Mouse (Mus musculus) CH12.LX (cell line): ENCODE measurements around the gene Tmem167. TPM values are rescaled to one million over a fixed set of nuclear protein-coding genes. Genes with fewer than 3 reads are reported as not detected.

Source experiments
- DNase-seq: peaks from one replicate; pipeline ENCODE4 v3.0.0-alpha.2; 2013; ENCODE audit errors: extremely low read depth
- H3K27ac ChIP-seq: 2 replicates; pipeline ENCODE4 v1.5.1; 2012; ENCODE audit warnings: low read depth, mild to moderate bottlenecking, control low read depth, moderate library complexity; ENCODE audit not compliant: insufficient read depth
- H3K27me3 ChIP-seq: replicated peaks from 2 replicates; pipeline ENCODE3; 2012; ENCODE audit warnings: inconsistent platforms
- H3K36me3 ChIP-seq, 2 experiments: replicated peaks in 1 of 2; 2 replicates each; pipeline versions ENCODE3 to v1.6.1; 2012; ENCODE audit warnings: inconsistent platforms in 1 of 2, low read length in 1 of 2, mild to moderate bottlenecking in 1 of 2, mixed read lengths in 1 of 2, moderate library complexity in 1 of 2; ENCODE audit not compliant: control insufficient read depth in 1 of 2, insufficient read depth in 1 of 2
- H3K4me1 ChIP-seq, 2 experiments: 2 replicates each; pipeline ENCODE4 v1.6.1; 2012; ENCODE audit warnings: inconsistent platforms in 1 of 2, moderate library complexity in 1 of 2; ENCODE audit not compliant: insufficient read depth in 2 of 2, control insufficient read depth in 1 of 2
- H3K4me2 ChIP-seq: 2 replicates; pipeline ENCODE4 v1.6.1; 2012; ENCODE audit warnings: low read depth, mild to moderate bottlenecking, control low read depth; ENCODE audit not compliant: poor library complexity, insufficient read depth, severe bottlenecking
- H3K4me3 ChIP-seq, 3 experiments: fragments of 150-350 bp in 1 of 3; sonication (generic) in 1 of 3; replicated peaks in 1 of 3; 2 replicates each; pipeline versions ENCODE3 to v1.5.1; 2011 to 2012; ENCODE audit warnings: low read depth in 2 of 3, low read length in 2 of 3, mild to moderate bottlenecking in 2 of 3, moderate library complexity in 2 of 3, control low read depth in 1 of 3, improper control_type of control experiment in 1 of 3, inconsistent platforms in 1 of 3, mixed read lengths in 1 of 3; ENCODE audit not compliant: poor library complexity in 1 of 3
- H3K79me2 ChIP-seq: replicated peaks from 2 replicates; pipeline ENCODE4 v1.6.1; 2012; ENCODE audit warnings: mild to moderate bottlenecking, moderate library complexity; ENCODE audit not compliant: control insufficient read depth, poor library complexity, insufficient read depth, severe bottlenecking; ENCODE audit errors: extremely low read depth
- H3K9ac ChIP-seq: 2 replicates; pipeline ENCODE4 v1.6.1; 2012; ENCODE audit warnings: low read depth, mild to moderate bottlenecking, control low read depth, moderate library complexity; ENCODE audit not compliant: insufficient read depth
- H3K9me3 ChIP-seq: replicated peaks from 2 replicates; pipeline ENCODE3; 2012; ENCODE audit warnings: low read length, inconsistent platforms, mixed read lengths
- BHLHE40 ChIP-seq: IDR thresholded peaks from 2 replicates; pipeline ENCODE4 v1.6.1; 2011; ENCODE audit warnings: mild to moderate bottlenecking, low read depth, low read length, improper control_type of control experiment
- CHD1 ChIP-seq: IDR thresholded peaks from 2 replicates; pipeline ENCODE4 v1.6.1; 2012; ENCODE audit warnings: low read depth, low read length, improper control_type of control experiment, inconsistent platforms
- CTCF ChIP-seq, 2 experiments: IDR thresholded peaks in 1 of 2; conservative IDR thresholded peaks in 1 of 2; 2 replicates each; pipeline ENCODE4 v1.5.1; 2011 to 2012; ENCODE audit warnings: low read depth in 2 of 2, low read length in 2 of 2, improper control_type of control experiment in 1 of 2, inconsistent platforms in 1 of 2, mild to moderate bottlenecking in 1 of 2, moderate library complexity in 1 of 2
- EP300 ChIP-seq: IDR thresholded peaks from 2 replicates; pipeline ENCODE4 v1.6.1; 2011; ENCODE audit warnings: low read length, improper control_type of control experiment
- ETS1 ChIP-seq: conservative IDR thresholded peaks from 2 replicates; pipeline ENCODE4 v1.6.1; 2012; ENCODE audit warnings: low read depth, mild to moderate bottlenecking, inconsistent platforms, low read length, improper control_type of control experiment, moderate library complexity
- GABPA ChIP-seq: IDR thresholded peaks from 2 replicates; pipeline ENCODE4 v1.6.1; 2012; ENCODE audit warnings: low read depth, low read length, improper control_type of control experiment, inconsistent platforms; ENCODE audit not compliant: insufficient replicate concordance
- HCFC1 ChIP-seq: IDR thresholded peaks from 2 replicates; pipeline ENCODE4 v1.6.1; 2012; ENCODE audit warnings: low read depth, mild to moderate bottlenecking, inconsistent platforms, low read length, improper control_type of control experiment
- IRF4 ChIP-seq: IDR thresholded peaks from 2 replicates; pipeline ENCODE4 v1.6.1; 2014; ENCODE audit warnings: low read depth, mild to moderate bottlenecking, inconsistent platforms, low read length, improper control_type of control experiment
- JUN ChIP-seq: IDR thresholded peaks from 2 replicates; pipeline ENCODE4 v1.6.1; 2011; ENCODE audit warnings: low read depth, mild to moderate bottlenecking, low read length, improper control_type of control experiment, moderate library complexity; ENCODE audit not compliant: insufficient read depth
- JUND ChIP-seq: conservative IDR thresholded peaks from 2 replicates; pipeline ENCODE4 v1.6.1; 2011; ENCODE audit warnings: low read depth, low read length, improper control_type of control experiment
- KAT2A ChIP-seq: IDR thresholded peaks from 2 replicates; pipeline ENCODE4 v1.6.1; 2012; ENCODE audit warnings: low read length, improper control_type of control experiment, inconsistent platforms; ENCODE audit not compliant: insufficient replicate concordance
- MAFK ChIP-seq: IDR thresholded peaks from 2 replicates; pipeline ENCODE4 v1.6.1; 2011; ENCODE audit warnings: low read length, improper control_type of control experiment; ENCODE audit not compliant: insufficient replicate concordance
- MAX ChIP-seq: IDR thresholded peaks from 2 replicates; pipeline ENCODE4 v1.6.1; 2011; ENCODE audit warnings: low read length, improper control_type of control experiment
- MAZ ChIP-seq: IDR thresholded peaks from 2 replicates; pipeline ENCODE4 v1.6.1; 2012; ENCODE audit warnings: low read depth, mild to moderate bottlenecking, inconsistent platforms, low read length, improper control_type of control experiment, moderate library complexity
- MXI1 ChIP-seq: IDR thresholded peaks from 2 replicates; pipeline ENCODE4 v1.6.1; 2011; ENCODE audit warnings: mild to moderate bottlenecking, low read depth, low read length, improper control_type of control experiment
- MYC ChIP-seq: IDR thresholded peaks from 2 replicates; pipeline ENCODE4 v1.6.1; 2011; ENCODE audit warnings: low read depth, mild to moderate bottlenecking, improper control_type of control experiment, low read length
- NELFE ChIP-seq: IDR thresholded peaks from 2 replicates; pipeline ENCODE4 v1.6.1; 2011; ENCODE audit warnings: low read depth, low read length, improper control_type of control experiment
- NRF1 ChIP-seq: IDR thresholded peaks from 2 replicates; pipeline ENCODE4 v1.6.1; 2014; ENCODE audit warnings: low read depth, mild to moderate bottlenecking, inconsistent platforms, low read length, improper control_type of control experiment, moderate library complexity
- POLR2AphosphoS2 ChIP-seq: IDR thresholded peaks from 2 replicates; pipeline ENCODE4 v1.6.1; 2011; ENCODE audit warnings: low read depth, low read length, improper control_type of control experiment
- RAD21 ChIP-seq: IDR thresholded peaks from 2 replicates; pipeline ENCODE4 v1.6.1; 2011; ENCODE audit warnings: low read depth, mild to moderate bottlenecking, low read length, improper control_type of control experiment, moderate library complexity
- RCOR1 ChIP-seq: conservative IDR thresholded peaks from 2 replicates; pipeline ENCODE4 v1.6.1; 2012; ENCODE audit warnings: low read depth, mild to moderate bottlenecking, inconsistent platforms, low read length, improper control_type of control experiment
- TBP ChIP-seq: conservative IDR thresholded peaks from 2 replicates; pipeline ENCODE4 v1.6.1; 2011; ENCODE audit warnings: low read depth, low read length, improper control_type of control experiment
- TCF12 ChIP-seq: IDR thresholded peaks from 2 replicates; pipeline ENCODE4 v1.6.1; 2014; ENCODE audit warnings: low read depth, mild to moderate bottlenecking, inconsistent platforms, low read length, improper control_type of control experiment
- USF1 ChIP-seq: IDR thresholded peaks from 2 replicates; pipeline ENCODE4 v1.6.1; 2014; ENCODE audit warnings: low read depth, mild to moderate bottlenecking, inconsistent platforms, low read length, improper control_type of control experiment
- ZC3H11A ChIP-seq: IDR thresholded peaks from 2 replicates; pipeline ENCODE4 v1.6.1; 2012; ENCODE audit warnings: low read depth, mild to moderate bottlenecking, inconsistent platforms, low read length, improper control_type of control experiment
- ZMIZ1 ChIP-seq: IDR thresholded peaks from 2 replicates; pipeline ENCODE4 v1.6.1; 2012; ENCODE audit warnings: low read depth, mild to moderate bottlenecking, inconsistent platforms, low read length, improper control_type of control experiment
- ZNF384 ChIP-seq: IDR thresholded peaks from 2 replicates; pipeline ENCODE4 v1.6.1; 2012; ENCODE audit warnings: low read depth, low read length, improper control_type of control experiment, inconsistent platforms
- dilution Hi-C: fragments of 300-500 bp; cut with MboI; formaldehyde crosslinking; loops from 2 replicates; pipeline ENCODE4 v1.14.3; 2020; ENCODE audit warnings: low sequenced_read_pairs; ENCODE audit not compliant: extremely low pct_unique_long_range_greater_than_20kb, extremely low pct_ligation_motif_present
- in situ Hi-C: fragments of 300-500 bp; cut with MboI; formaldehyde crosslinking; loops from 3 replicates; pipeline ENCODE4 v1.14.3; 2019; ENCODE audit warnings: low sequenced_read_pairs, low pct_ligation_motif_present, low pct_unique_long_range_greater_than_20kb, mixed read lengths
- polyA plus RNA-seq: library from polyadenylated mRNA; unstranded; fragments of >175 nt; gene quantifications from 2 replicates; pipeline ENCODE4 v1.2.1, GENCODE M21; 2012; ENCODE audit warnings: low read depth; ENCODE audit not compliant: insufficient read length
- total RNA-seq, 2 experiments: library from RNA; depleted of rRNA; stranded (reverse); fragments of 300-350 nt in 1 of 2; fragments of >200 nt in 1 of 2; gene quantifications; 2 replicates each; pipeline ENCODE4 v1.2.3; 2012 to 2014

Tmem167 gene
- total and polyA plus RNA-seq, 3 experiments: 14.1 to 38.6 (median 24.5) TPM

DNA sequence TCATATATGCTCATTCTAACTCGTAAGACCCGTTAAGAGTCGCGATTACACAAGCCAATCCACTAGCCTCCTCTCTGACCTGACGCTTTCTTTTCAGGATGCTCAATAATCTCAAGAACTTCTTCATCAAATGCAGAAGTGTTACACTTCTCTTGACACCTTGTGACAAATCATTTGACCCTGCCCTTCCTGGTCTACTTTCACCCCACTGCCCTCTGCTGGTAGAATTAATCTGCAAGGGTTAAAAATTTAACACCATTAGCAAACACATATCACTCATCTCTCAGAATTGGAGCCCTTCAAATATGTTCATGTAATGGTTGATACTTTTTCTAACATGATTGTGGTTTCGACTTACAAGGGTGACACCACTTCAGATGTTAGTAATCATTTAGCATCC lies 37.2 kb upstream of the Tmem167 start (continued):
- TF ChIP-seq MXI1 (no peak), USF1 (no peak), NRF1 (no peak), GABPA (no peak), JUND (no peak)

DNA sequence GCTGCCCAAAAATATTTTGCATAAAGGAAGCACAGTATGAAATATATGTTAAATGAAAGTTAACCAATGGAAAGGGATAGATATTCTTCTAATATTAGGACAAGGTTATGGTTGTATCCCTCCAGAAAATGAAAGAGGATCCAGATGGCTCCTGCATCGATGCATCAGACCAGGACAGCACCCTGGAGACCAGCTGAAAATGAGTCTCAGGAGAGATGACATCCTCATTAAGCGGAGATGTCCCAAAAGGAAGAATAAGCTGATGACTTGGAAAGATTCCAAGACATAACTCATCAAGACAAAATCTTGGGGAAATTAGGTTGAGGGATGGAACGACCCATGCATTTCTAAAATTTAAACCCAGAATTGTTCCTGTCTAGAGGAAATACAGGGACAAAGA lies 36.5 kb upstream of the Tmem167 start:
- Histone ChIP-seq H3K4me1 (no peaks in the 10 kb centered on the region), H3K4me2 (no peak overlapping the region), H3K27me3 (no peaks in the 10 kb centered on the region), H3K27ac (no peak overlapping the region), H3K9ac (no peak overlapping the region), H3K36me3 (peaks cover 0 to 2% of the 10 kb centered on the region in 2 experiments), H3K79me2 (no peaks in the 10 kb centered on the region), H3K9me3 (no peaks in the 10 kb centered on the region), H3K4me3 (no peak overlapping the region)
- dilution Hi-C loops: no loop called here
- no peak for DNase-seq
- TF ChIP-seq JUN: no peak
- TF ChIP-seq TBP: no peak
- no peak for TF ChIP-seq NELFE
- TF ChIP-seq POLR2AphosphoS2: no peak
- TF ChIP-seq MYC: no peak
- no peak for TF ChIP-seq HCFC1
- TF ChIP-seq RCOR1: no peak
- TF ChIP-seq MAX: no peak
- TF ChIP-seq ETS1: no peak
- no peak for TF ChIP-seq MAFK
- no peak for TF ChIP-seq CHD1
- no peak for TF ChIP-seq IRF4
- TF ChIP-seq MAZ: no peak
- no peak for TF ChIP-seq EP300
- in situ Hi-C loops: loop anchor here (25.0 kb wide), 1 partner anchor 265 kb away; no protein-coding TSS in a partner anchor

DNA sequence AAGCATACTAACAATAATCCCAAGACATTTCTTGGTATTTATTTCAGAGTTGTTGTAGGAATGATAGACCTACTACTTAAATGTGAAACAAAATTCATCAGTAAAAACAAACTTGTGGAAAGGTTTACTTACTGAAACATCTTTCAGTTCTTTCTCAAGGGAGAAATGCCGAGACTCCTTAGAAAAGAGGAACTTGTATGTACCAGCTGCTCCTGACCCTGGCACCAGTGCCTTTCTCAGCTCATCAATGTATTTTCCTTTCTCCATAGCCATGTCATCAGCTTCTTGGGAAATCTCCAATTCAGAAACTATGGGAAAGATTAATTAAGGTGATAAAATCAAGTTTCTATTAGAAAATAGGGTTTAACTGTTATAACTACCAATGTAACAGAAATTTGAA lies 27.0 kb upstream of the Tmem167 start:
- DNase-seq: peak; percentile 12
- Histone ChIP-seq H3K4me3 (no peak overlapping the region), H3K4me1 (peaks cover 0 to 8% of the 10 kb centered on the region in 2 experiments; a peak in 1 of 4 replicates), H3K27me3 (no peaks in the 10 kb centered on the region), H3K79me2 (no peaks in the 10 kb centered on the region), H3K4me2 (no peak overlapping the region), H3K36me3 (no peaks in the 10 kb centered on the region), H3K9ac (no peak overlapping the region), H3K9me3 (no peaks in the 10 kb centered on the region), H3K27ac (no peak overlapping the region)
- no peak for TF ChIP-seq POLR2AphosphoS2
- TF ChIP-seq CHD1: no peak
- TF ChIP-seq GABPA: no peak
- no peak for TF ChIP-seq ZC3H11A
- no peak for TF ChIP-seq KAT2A
- TF ChIP-seq JUN: no peak
- no peak for TF ChIP-seq CTCF (conservative IDR thresholded peaks at IDR 0.05 in 1 of 2, IDR thresholded peaks at IDR 0.05 in 1 of 2; ENCODE audit: low read depth in 2 of 2, low read length in 2 of 2)
- no peak for TF ChIP-seq RAD21
- no peak for TF ChIP-seq ZNF384
- no peak for TF ChIP-seq ZMIZ1
- no peak for TF ChIP-seq TCF12
- TF ChIP-seq MYC: no peak
- TF ChIP-seq NRF1: no peak
- TF ChIP-seq BHLHE40: no peak
- TF ChIP-seq RCOR1: no peak
- dilution Hi-C loops (no loop called here), in situ Hi-C loops (loop anchor here (25.0 kb wide), 1 partner anchor 275 kb away; no protein-coding TSS in a partner anchor)
